Mouse (Mus musculus) ZHBTc4 (cell line): ENCODE measurements around the gene Sms.

Source experiments
- DNase-seq: peaks from one replicate; pipeline ENCODE4 v3.0.0-alpha.2; 2011; ENCODE audit warnings: low read depth, low spot score

Sms gene

GRCm38 (mm10) chrX:157449000-157449399 is 43.1 kb downstream of the Sms start:
- peak; percentile 23 for DNase-seq

GRCm38 (mm10) chrX:157447431-157447830 is 44.7 kb downstream of the Sms start:
- DNase-seq = no peak

- DNase-seq = no peak
Observed at GRCm38 (mm10) chrX:157434768-157435167, 57.3 kb downstream of the Sms start.

- DNase-seq = no peak
Observed at GRCm38 (mm10) chrX:157419451-157419850, 72.6 kb downstream of the Sms start.

GRCm38 (mm10) chrX:157415212-157415611 is 76.9 kb downstream of the Sms start, which contains the start of gene Phex:
Phex (minus strand) TSS chrX:157415312.
- no peak for DNase-seq

GRCm38 (mm10) chrX:157404919-157405318 is 87.2 kb downstream of the Sms start:
- DNase-seq = no peak
